Mouse (Mus musculus) macrophage (primary cell): ENCODE data around the gene Phldb2. TPM values are rescaled to one million over a fixed set of nuclear protein-coding genes. Genes with fewer than 3 reads are reported as not detected.

Source experiments
- H3K27ac ChIP-seq: fragments of 350-480 bp; formaldehyde crosslinking; 2 replicates; pipeline ENCODE4 v1.9.0; 2021
- H3K36me3 ChIP-seq: fragments of 350-480 bp; formaldehyde crosslinking; 2 replicates; pipeline ENCODE4 v1.9.0; 2021; ENCODE audit errors: inconsistent target
- H3K4me3 ChIP-seq: fragments of 350-480 bp; formaldehyde crosslinking; 2 replicates; pipeline ENCODE4 v1.9.0; 2021; ENCODE audit errors: inconsistent target
- H3K79me2 ChIP-seq: fragments of 350-480 bp; formaldehyde crosslinking; 2 replicates; pipeline ENCODE4 v1.9.0; 2021; ENCODE audit errors: inconsistent target
- WGBS: methylation state at CpG from one replicate; pipeline ENCODE4 v1.1.7; 2026; ENCODE audit warnings: inconsistent platforms; ENCODE audit not compliant: missing documents; 5-methylcytosine and 5-hydroxymethylcytosine counted together
- polyA plus RNA-seq: library from polyadenylated mRNA; stranded (reverse); fragments of 250-400 nt; gene quantifications from 3 replicates; pipeline ENCODE4 v1.2.4, GENCODE M21; 2018; ENCODE audit warnings: inconsistent platforms

The Phldb2 gene
- polyA plus RNA-seq, 1 experiment from 2014 or later: 0.04 TPM

DNA sequence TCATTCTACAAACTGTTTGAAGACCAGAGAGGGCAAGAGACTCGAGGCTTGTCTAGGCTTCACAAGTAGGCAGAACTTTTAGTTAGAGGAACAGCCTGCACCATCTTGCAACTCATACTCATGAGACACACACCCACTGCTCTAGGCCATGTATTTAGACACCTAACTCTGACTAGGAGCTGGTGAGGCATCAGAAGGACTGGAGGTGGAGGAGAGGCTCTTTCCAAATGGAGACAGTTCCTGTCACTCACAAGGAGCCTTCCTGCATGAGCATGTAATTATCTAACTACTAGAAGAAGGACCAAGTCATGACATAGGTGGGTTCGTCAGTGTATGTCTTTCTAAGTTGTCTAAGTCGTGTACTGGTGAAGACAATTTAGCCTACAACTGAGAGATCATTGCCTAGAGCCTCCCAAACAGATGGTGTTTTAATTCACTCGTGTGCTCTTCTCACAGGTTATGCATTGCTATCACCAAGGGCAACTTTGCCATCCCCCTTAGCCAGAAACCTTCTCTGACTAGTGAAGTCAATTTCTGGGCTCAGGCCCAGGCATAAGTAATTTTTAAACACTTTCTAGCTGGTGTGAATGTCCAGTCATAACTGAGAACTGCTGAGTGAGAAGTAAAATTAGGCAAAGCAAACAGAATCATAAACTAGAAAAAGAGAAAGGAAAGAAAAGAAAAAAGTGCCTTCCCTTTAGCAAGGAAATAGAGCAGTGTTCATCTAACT is 62.8 kb downstream of the Phldb2 start:
- Histone ChIP-seq H3K79me2 (no peaks in the 10 kb centered on the region), H3K4me3 (no peak overlapping the region), H3K27ac (no peak overlapping the region), H3K36me3 (no peaks in the 10 kb centered on the region)
- 81% methylated on average over 4 of the region's 4 CpGs for WGBS

DNA sequence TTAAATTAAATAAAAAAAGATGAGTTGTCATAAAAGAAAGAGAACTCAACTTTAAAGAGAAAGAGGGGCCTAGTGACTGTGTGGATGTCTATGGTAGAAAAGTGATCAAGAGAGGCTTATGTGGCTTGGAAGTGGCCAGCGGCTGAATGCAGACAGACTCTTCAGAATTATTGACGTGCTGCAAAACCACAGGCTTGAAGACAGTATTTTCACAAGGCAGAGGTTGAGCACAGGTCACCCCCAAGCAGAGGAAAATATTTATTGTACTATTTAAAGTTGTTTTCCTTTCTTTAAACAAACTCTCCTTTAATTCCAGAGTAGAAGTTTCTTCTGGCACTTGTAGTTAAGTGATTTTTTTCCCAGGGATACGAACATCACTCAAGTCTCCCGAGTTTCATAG is 63.8 kb downstream of the Phldb2 start:
- Histone ChIP-seq H3K79me2 (no peaks in the 10 kb centered on the region), H3K4me3 (no peak overlapping the region), H3K27ac (no peak overlapping the region), H3K36me3 (no peaks in the 10 kb centered on the region)
- whole genome bisulfite sequencing: 89% methylated on average over 4 of the region's 4 CpGs

DNA sequence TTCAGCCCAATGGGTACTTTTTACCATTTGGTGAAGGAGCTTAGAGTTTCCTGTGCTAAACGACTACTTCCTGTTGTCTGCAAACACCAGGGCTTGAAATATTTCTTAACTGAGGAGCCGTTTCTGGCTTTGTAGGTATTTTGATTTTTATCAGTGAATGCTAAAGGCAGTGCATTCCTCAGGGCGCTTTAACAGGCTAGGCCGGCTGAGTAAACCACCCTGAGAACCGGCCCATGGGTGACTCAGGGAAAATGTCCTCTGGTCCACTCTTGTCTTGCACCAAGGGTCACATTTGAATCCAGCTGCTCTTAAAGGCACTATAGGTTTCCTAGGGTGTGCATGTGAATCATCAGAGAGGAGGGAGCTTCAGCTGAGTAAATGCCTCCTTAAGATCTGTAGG is 66.8 kb downstream of the Phldb2 start:
- H3K79me2 ChIP-seq: no peaks in the 10 kb centered on the region
- WGBS: 46% methylated on average over 5 of the region's 5 CpGs

DNA sequence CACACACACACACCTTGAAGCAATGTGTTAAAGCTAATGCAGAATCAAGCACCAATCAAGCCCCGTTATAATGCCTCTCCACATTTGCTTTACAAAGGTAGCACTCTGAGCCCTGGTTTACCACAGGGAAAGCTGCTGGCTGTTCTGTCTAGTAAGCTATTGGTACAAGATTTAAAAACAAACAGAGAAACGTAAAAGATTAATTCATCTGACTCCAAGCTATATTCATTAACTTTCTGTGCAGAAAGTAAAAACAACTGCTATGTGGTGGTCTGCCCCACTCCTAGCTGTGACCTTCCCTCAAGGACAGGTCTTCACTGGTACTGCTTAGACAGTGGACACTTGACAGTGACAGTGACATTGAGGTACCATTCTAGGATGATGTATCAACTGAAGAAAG is 69.2 kb downstream of the Phldb2 start:
- no peaks in the 10 kb centered on the region for H3K36me3 ChIP-seq
- 86% methylated on average over 2 of the region's 2 CpGs for WGBS
- H3K4me3 ChIP-seq: no peak overlapping the region
- no peaks in the 10 kb centered on the region for H3K79me2 ChIP-seq
- no peak overlapping the region for H3K27ac ChIP-seq

More for the DNA sequence above, 66.8 kb downstream of the Phldb2 start:
- Histone ChIP-seq H3K36me3 (no peaks in the 10 kb centered on the region), H3K27ac (no peak overlapping the region), H3K4me3 (no peak overlapping the region)

DNA sequence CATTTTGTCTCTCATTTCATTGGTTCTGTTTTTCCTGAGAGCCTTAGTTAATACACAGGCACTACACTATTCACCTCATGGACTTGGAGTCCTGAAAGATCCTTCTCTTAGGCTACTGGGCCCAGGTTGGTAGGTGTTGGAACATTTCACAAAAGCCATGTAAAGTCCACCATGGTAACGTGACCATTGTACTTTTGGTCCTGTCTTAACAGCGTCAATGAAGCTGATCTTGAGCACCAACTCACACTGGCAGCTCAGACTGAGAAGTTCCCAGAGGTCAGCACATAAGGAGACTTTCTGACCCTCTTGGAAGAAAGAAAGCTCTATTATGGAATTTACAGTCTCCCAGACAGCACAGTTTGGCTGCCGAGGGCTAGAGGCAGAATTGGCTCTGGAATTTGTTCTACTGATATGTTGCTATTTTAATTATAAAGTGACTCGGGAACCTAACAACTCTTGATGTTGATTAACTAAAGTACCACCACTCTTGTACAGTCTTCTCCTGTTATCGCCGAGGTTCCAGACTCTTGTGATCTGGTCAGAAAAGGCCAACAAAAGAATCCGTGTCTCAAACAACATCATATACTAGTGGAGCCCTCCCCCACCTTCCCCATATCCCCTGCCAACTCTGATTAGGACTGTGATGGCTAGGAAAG is 72.1 kb downstream of the Phldb2 start:
- H3K36me3 ChIP-seq: no peaks in the 10 kb centered on the region
- 98% methylated on average over 7 of the region's 7 CpGs for WGBS
- no peak overlapping the region for H3K27ac ChIP-seq
- H3K79me2 ChIP-seq: no peaks in the 10 kb centered on the region
- no peak overlapping the region for H3K4me3 ChIP-seq

DNA sequence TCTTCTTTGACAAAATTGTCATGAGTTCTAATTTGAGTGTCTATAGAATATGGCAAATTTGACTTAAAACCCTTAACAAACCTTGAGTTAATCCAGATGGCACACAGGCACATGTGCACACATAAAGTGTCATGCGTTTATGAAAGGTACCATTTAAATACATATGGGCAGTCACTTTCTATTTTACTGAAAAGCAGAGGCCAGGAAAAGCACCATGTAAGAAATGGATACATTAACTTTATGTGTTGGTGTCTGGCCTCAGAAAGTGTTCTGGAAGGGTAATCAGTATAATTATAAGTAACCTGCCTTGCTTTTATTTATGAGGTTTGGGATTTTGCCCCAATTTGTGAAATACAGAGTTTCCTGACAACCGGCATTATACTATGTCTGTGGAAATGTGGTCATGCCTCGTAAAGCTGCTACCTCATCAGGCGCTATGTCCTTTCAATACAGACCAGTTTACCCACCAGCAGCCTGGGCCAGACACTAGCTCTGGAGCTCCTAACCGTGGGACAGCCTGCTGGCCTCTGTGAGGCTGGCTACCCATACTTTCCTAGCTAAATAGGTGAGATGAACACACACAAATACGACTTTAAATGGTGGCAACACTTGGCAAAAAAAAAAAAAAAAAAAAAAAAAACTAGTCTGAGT is 73.2 kb downstream of the Phldb2 start:
- H3K27ac ChIP-seq: no peak overlapping the region
- H3K4me3 ChIP-seq: no peak overlapping the region
- WGBS: 92% methylated on average over 6 of the region's 6 CpGs
- H3K79me2 ChIP-seq: no peaks in the 10 kb centered on the region
- no peaks in the 10 kb centered on the region for H3K36me3 ChIP-seq

DNA sequence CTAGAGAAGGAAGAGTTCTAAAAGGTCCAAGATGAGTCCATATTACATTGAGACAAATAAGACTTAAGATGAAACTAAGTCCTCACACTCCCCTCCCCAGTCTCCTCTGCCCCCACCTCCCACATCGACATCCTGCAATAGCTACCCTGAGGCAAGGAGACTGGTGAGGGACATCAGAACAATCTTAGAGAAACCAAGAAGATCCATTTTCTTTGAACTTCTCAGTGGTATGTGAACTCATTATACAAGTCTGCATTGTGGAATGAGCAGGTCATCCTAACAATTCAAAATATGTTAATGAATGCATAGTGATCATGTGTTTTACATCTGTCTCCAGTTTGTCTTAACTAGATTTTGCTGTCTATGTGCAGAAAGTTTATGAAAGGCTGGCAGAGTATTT is 75.7 kb downstream of the Phldb2 start:
- no peaks in the 10 kb centered on the region for H3K79me2 ChIP-seq
- H3K27ac ChIP-seq: no peak overlapping the region
- WGBS: 77% methylated on average over 1 of the region's 1 CpGs
- H3K4me3 ChIP-seq: no peak overlapping the region
- no peaks in the 10 kb centered on the region for H3K36me3 ChIP-seq

DNA sequence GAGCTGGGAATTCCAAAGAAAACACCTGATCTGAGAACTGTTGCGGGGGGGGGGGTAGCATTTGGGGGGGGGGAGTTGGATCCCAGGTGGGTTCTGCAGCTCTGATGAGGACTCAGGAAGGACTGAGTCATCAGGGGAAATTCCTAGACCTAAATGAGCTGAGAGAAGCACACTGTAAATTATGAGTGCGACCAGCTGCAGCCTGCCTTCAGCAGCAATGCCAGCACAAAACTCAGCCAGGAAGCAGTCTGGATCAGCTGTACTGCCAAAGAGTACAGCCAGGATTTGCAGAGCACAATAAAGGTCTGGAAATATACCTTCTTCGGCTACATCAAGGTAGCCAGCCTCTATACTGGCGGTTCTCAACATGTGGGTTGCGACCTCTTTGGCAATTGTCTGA is 76.2 kb downstream of the Phldb2 start:
- Histone ChIP-seq H3K4me3 (no peak overlapping the region), H3K79me2 (no peaks in the 10 kb centered on the region), H3K36me3 (no peaks in the 10 kb centered on the region), H3K27ac (no peak overlapping the region)
- WGBS: 98% methylated on average over 4 of the region's 5 CpGs

DNA sequence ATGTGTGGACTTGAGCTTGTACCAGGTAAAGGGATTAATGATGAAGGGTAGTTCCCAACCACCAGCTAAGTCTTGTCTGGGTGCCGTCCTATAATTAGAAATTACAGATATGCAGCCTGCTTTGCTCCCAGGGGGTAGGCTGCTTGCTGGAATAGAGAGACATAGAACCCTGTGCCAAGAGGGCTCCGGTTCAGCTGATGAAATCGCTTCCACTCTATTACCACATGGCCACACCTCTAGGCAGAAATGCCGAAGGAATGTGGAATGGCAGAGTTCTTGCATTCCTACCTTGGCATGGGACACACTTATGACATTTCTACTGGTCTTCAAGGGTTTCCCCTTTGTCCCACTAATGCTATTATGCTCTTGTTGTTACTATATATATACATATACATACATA is 80.0 kb downstream of the Phldb2 start:
- H3K36me3 ChIP-seq: no peaks in the 10 kb centered on the region
- H3K4me3 ChIP-seq: no peak overlapping the region
- H3K27ac ChIP-seq: no peak overlapping the region
- no peaks in the 10 kb centered on the region for H3K79me2 ChIP-seq
- WGBS: 95% methylated on average over 4 of the region's 4 CpGs

DNA sequence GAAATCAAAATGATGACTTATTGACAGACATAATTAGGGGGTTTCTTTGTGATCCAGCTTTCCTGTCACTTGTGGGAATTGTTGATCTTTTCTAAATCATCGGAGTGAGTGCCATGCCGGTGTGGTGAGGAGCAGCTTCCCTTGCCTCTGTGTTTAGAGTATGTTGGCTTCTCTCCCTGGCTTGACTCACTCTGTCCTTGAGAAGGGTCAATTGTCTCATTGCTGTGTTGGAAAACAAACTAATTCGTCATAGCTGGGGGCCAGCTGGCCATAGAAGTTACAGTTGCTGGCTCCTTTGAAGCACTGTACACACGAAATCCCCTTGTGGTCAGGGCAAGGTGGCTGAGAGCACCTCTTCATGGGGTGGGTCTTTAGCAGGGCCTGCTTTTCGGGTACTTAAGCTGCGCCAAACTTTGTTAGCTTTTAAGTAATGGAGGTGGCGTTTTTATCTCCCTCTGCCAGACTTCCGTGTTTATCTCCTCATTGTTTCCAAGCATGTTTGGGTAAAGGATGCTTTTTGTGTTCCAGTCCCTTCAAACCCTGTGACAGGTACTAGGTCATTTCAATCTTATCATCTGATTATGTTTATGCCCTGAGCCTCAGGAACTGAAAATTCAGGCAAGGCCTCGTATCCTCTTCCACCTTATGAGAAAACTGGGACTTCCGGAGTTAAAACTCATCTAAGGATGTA is 82.0 kb downstream of the Phldb2 start:
- no peaks in the 10 kb centered on the region for H3K79me2 ChIP-seq
- WGBS: 90% methylated on average over 10 of the region's 10 CpGs
- no peak overlapping the region for H3K27ac ChIP-seq
- H3K36me3 ChIP-seq: no peaks in the 10 kb centered on the region
- H3K4me3 ChIP-seq: no peak overlapping the region

DNA sequence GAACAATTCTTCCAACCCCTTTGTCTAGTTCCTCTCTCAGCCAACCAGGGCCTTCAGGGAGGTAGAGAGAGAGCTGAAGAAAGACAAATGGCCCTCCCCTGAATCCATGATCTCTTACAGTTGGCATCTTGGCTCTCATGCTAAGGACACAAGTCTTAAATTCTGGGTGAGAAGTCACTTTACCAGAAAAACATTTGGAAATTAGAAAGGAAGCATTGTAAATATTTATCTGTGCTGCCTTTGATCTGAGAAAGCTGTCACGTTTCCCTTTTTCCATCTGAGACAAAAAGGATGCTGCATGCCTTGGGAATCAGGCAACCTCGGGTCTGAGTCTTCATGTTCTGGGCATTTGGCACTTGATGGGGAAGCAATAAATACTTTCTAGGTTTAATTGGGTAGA is 82.7 kb downstream of the Phldb2 start:
- H3K36me3 ChIP-seq: no peaks in the 10 kb centered on the region
- H3K79me2 ChIP-seq: no peaks in the 10 kb centered on the region
- 78% methylated on average over 2 of the region's 2 CpGs for WGBS
- no peak overlapping the region for H3K4me3 ChIP-seq
- H3K27ac ChIP-seq: no peak overlapping the region

DNA sequence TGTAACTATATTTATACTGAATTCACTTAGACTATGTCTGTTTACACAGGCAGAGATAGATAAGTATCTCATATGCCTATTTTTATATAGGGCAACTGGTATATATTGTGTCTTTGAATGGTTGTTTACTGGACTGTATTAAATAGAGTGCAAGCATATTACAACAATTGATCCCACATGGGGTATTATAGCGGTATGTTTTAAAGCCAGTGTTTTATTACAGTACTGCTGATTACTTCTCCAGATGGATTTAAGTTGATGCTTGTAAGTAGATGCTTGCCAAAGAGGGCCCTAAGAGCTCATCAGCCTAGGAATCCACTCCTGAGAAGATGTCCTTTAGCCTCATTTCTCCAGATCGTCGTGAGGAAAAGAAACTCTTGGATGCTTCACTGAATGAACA is 84.4 kb downstream of the Phldb2 start:
- 96% methylated on average over 3 of the region's 3 CpGs for WGBS
- Histone ChIP-seq H3K4me3 (no peak overlapping the region), H3K79me2 (no peaks in the 10 kb centered on the region), H3K27ac (no peak overlapping the region), H3K36me3 (no peaks in the 10 kb centered on the region)

DNA sequence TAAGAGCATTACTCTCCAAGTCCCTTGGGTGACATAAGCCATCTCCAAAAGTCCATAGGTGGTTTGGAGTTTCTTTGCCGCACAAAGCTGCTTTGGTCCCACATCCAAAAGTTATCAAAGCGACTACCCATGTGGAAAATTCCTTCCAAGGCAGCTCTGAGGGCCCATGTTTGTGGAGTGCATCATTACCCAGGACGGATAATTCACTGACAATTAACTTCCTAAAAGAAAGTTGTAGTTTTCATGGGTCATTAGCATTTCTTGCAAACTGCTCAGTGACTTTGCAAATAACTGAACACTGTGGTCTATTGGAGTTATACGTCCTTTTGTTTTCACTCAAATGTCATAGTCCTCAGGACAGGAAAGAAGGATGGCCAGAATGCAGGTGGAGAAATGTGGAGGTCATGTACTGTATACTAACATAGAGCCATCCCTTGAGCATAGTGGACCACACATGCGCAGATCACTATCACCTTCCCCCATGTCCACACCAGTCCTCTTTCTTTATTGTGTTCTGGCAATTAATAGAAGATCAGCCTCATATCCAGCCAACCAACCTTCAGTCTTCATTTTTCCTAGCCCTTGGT is 96.0 kb downstream of the Phldb2 start:
- 87% methylated on average over 4 of the region's 5 CpGs for WGBS
- H3K27ac ChIP-seq: no peak overlapping the region
- H3K4me3 ChIP-seq: no peak overlapping the region
- no peaks in the 10 kb centered on the region for H3K36me3 ChIP-seq
- no peaks in the 10 kb centered on the region for H3K79me2 ChIP-seq

DNA sequence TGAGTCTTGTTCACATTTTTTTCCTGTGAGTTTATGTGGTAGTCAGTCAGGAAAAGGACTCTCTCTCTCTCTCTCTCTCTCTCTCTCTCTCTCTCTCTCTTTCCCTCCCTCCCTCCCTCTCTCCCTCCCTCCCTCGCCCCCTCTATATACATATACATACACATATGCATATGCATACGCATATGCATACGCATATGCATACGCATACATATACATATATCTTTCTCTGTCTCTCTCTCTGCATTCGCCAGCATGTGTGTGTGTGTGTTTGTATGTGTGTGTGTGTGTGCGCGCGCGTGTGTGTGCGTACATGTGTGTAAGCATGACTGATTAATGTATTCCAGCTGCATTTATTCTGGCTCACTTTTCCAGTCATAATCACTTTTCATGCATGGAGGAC is 98.9 kb downstream of the Phldb2 start:
- no peak overlapping the region for H3K4me3 ChIP-seq
- H3K36me3 ChIP-seq: no peaks in the 10 kb centered on the region
- no peak overlapping the region for H3K27ac ChIP-seq
- WGBS: 98% methylated on average over 9 of the region's 10 CpGs
- no peaks in the 10 kb centered on the region for H3K79me2 ChIP-seq
